Mouse (Mus musculus): ENCODE results near the gene Psg29. TPM values are rescaled to one million over a fixed set of nuclear protein-coding genes. Genes with fewer than 3 reads are reported as not detected.

Psg29 gene
- polyA plus RNA-seq (2016; fragmentation: Nextera tagmentation; extraction: Ambion mirVana): not detected in 2 replicates

DNA sequence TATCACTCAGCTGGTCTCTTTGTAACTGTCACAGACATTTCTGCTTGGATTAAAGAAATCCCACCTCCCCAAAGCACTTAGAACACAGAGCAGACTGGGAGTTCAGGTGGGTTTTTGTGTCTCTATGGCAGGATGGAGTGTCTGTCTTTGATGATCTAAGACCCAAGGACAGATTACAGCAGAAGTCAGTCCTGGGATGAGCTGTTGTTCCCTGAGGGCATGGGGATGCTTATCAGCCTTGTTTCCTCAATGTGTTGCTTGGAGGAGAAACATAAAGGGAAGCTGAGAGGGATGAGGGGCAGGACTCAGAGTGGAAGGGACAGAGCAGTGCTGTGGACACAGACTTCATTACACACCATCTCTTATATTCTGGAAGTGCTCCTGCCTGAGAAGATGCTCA, at the start of gene Psg29:
Psg29 (plus strand) TSS at position 301 of the 400 bp plus-strand sequence.
- H3K27me3 ChIP-seq (replicated peaks): no peaks in the 10 kb centered on the region
- no peak within 1 kb of the TSS for H3K4me3 ChIP-seq
- H3K36me3 ChIP-seq: no peaks in the 10 kb centered on the region
- H3K4me2 ChIP-seq: no peak within 1 kb of the TSS
- no peaks in the 10 kb centered on the region for H3K4me1 ChIP-seq (replicated peaks)
- no peak within 1 kb of the TSS for H3K9ac ChIP-seq
- no peak for ATAC-seq (ENCODE audit: insufficient number of reproducible peaks, low FRiP score)
- no peak within 1 kb of the TSS for H3K27ac ChIP-seq (ENCODE audit: poor library complexity, severe bottlenecking)
- H3K9me3 ChIP-seq (replicated peaks): peaks cover 54% of the 10 kb centered on the region

GRCm38 (mm10) chr7:17155634-17156033, 47.6 kb upstream of the Psg29 start:
- Histone ChIP-seq H3K4me3 (no peak overlapping the region), H3K27me3 (replicated peaks) (no peaks in the 10 kb centered on the region), H3K4me1 (replicated peaks) (no peaks in the 10 kb centered on the region), H3K9ac (no peak overlapping the region), H3K27ac (ENCODE audit: poor library complexity, severe bottlenecking) (no peak overlapping the region), H3K9me3 (replicated peaks) (peaks cover 29% of the 10 kb centered on the region; the same call in 1 of the 2 replicates), H3K4me2 (no peak overlapping the region), H3K36me3 (no peaks in the 10 kb centered on the region)
- WGBS: 36% methylated on average over 2 of the region's 2 CpGs
- ATAC-seq (ENCODE audit: insufficient number of reproducible peaks, low FRiP score): no peak

DNA sequence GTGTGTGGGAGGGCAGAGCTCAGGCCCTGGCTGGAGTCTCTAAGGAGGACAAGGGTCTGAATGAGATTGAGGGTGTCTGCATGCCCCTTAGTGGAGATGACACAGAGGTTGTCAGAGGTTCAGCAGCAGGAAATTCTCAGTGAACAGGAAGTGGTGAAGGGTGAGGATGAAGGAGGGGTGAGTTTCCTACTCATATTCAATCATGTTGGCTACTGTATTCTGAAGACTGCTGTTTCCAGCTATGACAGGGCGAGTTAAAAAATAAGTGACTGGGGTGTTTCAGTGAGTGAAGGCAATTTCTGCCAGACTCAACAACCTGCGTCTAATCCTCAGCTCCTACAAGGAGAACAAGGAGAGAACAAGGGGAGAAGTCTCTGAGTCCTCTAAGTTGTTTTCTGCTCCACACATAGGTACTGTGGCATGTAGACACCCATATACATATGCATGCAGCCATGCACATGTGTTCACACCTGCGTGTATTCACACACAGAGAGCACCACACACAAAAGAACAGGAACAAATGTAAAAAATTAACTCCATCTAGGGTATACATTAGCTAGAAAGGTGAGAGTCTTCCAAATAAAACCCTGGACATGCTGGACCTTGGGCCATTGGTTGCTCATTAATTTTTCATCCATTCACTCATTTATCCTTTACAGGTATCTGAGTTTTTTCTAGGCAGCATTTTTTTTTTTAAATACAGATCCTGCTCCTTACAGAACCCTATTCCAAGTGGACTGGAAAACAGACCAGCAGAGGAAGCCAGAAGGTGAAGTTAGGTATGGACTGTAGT, 46.2 kb upstream of the Psg29 start:
- H3K36me3 ChIP-seq: no peaks in the 10 kb centered on the region
- H3K27ac ChIP-seq (ENCODE audit: poor library complexity, severe bottlenecking): no peak overlapping the region
- peaks cover 27% of the 10 kb centered on the region; the same call in 1 of the 2 replicates for H3K9me3 ChIP-seq (replicated peaks)
- H3K9ac ChIP-seq: no peak overlapping the region
- no peak for ATAC-seq (ENCODE audit: insufficient number of reproducible peaks, low FRiP score)
- H3K4me2 ChIP-seq: no peak overlapping the region
- no peaks in the 10 kb centered on the region for H3K4me1 ChIP-seq (replicated peaks)
- 65% methylated on average over 3 of the region's 3 CpGs for WGBS
- H3K27me3 ChIP-seq (replicated peaks): no peaks in the 10 kb centered on the region
- no peak overlapping the region for H3K4me3 ChIP-seq

DNA sequence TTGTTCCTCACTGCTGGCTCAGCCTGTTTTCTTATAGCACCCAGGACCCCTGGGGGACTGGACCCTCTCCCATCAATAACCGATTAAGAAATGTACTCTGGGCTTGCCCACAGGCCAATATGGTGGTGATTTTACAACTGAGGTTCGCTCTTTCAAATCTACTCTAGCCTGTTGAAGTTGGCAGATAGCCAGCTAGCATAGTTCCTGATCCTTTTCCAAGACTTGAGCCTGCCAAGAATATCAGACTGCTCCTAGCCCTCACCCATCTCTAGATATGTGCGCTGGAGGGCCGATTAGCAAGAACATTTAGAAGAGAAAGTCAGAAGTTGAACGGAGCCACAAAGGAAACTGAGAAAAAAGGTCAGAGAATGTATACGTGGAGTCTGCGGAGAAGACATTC, 44.3 kb upstream of the Psg29 start:
- Histone ChIP-seq H3K9ac (no peak overlapping the region), H3K4me2 (no peak overlapping the region), H3K27me3 (replicated peaks) (no peaks in the 10 kb centered on the region), H3K4me1 (replicated peaks) (no peaks in the 10 kb centered on the region), H3K27ac (ENCODE audit: poor library complexity, severe bottlenecking) (no peak overlapping the region), H3K36me3 (no peaks in the 10 kb centered on the region), H3K9me3 (replicated peaks) (peaks cover 26% of the 10 kb centered on the region; the same call in 1 of the 2 replicates), H3K4me3 (no peak overlapping the region)
- WGBS: 67% methylated on average over 7 of the region's 7 CpGs
- ATAC-seq (ENCODE audit: insufficient number of reproducible peaks, low FRiP score): no peak

GRCm38 (mm10) chr7:17171827-17172226, 31.4 kb upstream of the Psg29 start:
- H3K27me3 ChIP-seq (replicated peaks): no peaks in the 10 kb centered on the region

GRCm38 (mm10) chr7:17205530-17206184, 2.4 kb downstream of the Psg29 start:
- no peaks in the 10 kb centered on the region for H3K27me3 ChIP-seq (replicated peaks)
- no peak overlapping the region for H3K27ac ChIP-seq (ENCODE audit: poor library complexity, severe bottlenecking)
- ATAC-seq (ENCODE audit: insufficient number of reproducible peaks, low FRiP score): no peak
- H3K4me2 ChIP-seq: no peak overlapping the region
- H3K4me3 ChIP-seq: no peak overlapping the region
- 52% methylated on average over 3 of the region's 3 CpGs for WGBS
- H3K9ac ChIP-seq: no peak overlapping the region
- H3K36me3 ChIP-seq: no peaks in the 10 kb centered on the region
- H3K9me3 ChIP-seq (replicated peaks): peaks cover 60% of the 10 kb centered on the region
- no peaks in the 10 kb centered on the region for H3K4me1 ChIP-seq (replicated peaks)

More at GRCm38 (mm10) chr7:17171827-17172226, 31.4 kb upstream of the Psg29 start:
- Histone ChIP-seq H3K36me3 (no peaks in the 10 kb centered on the region), H3K4me1 (replicated peaks) (no peaks in the 10 kb centered on the region), H3K4me2 (no peak overlapping the region), H3K4me3 (no peak overlapping the region), H3K9ac (no peak overlapping the region), H3K9me3 (replicated peaks) (peaks cover 23% of the 10 kb centered on the region), H3K27ac (ENCODE audit: poor library complexity, severe bottlenecking) (no peak overlapping the region)
- WGBS: 80% methylated on average over 4 of the region's 4 CpGs
- ATAC-seq (ENCODE audit: insufficient number of reproducible peaks, low FRiP score): no peak

Other genes with a start within 250 kb of the Psg29 start
- 0.14 and 0.28 TPM in 2 replicates for gene Pnmal1, start 243.8 kb upstream of the Psg29 start, polyA plus RNA-seq (2016; fragmentation: Nextera tagmentation; extraction: Ambion mirVana)
- gene Gm42372, start 220.4 kb upstream of the Psg29 start, polyA plus RNA-seq (2016; fragmentation: Nextera tagmentation; extraction: Ambion mirVana): 0.14 and 0.15 TPM in 2 replicates
- gene Ccdc8, start 210.8 kb upstream of the Psg29 start, polyA plus RNA-seq (2016; fragmentation: Nextera tagmentation; extraction: Ambion mirVana): 19.6 and 29.4 TPM in 2 replicates
- 87.3 and 91.9 TPM in 2 replicates for gene Ppp5c, start 175.6 kb upstream of the Psg29 start, polyA plus RNA-seq (2016; fragmentation: Nextera tagmentation; extraction: Ambion mirVana)
- 36.8 and 38.2 TPM in 2 replicates for gene Hif3a, start 141.1 kb upstream of the Psg29 start, polyA plus RNA-seq (2016; fragmentation: Nextera tagmentation; extraction: Ambion mirVana)
- 0.06 and 0.14 TPM in 2 replicates for gene Psg16, start 129.4 kb upstream of the Psg29 start, polyA plus RNA-seq (2016; fragmentation: Nextera tagmentation; extraction: Ambion mirVana)
- not detected in 2 replicates for gene Ceacam3, start 53.2 kb upstream of the Psg29 start, polyA plus RNA-seq (2016; fragmentation: Nextera tagmentation; extraction: Ambion mirVana)